Mouse (Mus musculus): ENCODE data around the gene Tet1.

The Tet1 gene

DNA sequence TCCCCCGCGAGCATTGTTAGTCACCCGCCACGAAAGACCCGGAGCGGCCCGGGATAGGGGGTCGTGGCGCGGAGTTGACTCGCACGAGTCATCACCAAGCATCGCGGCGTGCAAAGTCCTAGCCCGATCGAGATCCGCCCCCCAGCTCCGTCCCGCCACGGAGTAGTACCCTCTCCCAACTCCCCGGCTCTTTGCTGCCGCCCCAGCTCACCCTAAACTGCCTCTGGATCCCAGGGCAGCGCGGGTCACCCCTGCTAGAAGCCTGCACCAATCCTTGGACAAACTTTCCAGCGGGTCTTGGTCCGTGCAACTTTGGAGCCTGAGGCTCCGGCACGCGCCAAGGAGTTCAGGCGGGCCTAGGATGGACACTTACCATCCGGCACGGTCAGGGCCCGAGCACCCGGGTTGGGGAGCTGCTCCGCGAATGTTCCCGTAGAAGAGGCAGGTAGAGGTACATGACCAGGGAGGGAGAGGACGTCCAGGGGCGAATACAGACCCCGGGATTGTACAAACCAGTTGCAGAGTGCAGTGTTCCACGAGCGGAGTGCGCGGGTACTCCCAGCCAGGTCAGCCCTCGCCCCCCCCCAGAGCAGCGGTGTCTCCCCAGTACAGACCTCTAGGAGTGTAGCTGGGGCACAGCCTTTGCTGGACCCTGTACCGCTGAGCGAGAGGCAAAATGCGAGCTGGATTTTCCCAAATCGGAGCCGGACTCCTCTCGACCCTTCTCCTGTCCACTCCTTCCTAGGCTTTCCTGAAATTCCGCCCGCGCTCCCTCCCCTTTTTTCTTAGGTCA lies 21.8 kb downstream of the Tet1 start:
- DNase-seq = peak; percentile 83

DNA sequence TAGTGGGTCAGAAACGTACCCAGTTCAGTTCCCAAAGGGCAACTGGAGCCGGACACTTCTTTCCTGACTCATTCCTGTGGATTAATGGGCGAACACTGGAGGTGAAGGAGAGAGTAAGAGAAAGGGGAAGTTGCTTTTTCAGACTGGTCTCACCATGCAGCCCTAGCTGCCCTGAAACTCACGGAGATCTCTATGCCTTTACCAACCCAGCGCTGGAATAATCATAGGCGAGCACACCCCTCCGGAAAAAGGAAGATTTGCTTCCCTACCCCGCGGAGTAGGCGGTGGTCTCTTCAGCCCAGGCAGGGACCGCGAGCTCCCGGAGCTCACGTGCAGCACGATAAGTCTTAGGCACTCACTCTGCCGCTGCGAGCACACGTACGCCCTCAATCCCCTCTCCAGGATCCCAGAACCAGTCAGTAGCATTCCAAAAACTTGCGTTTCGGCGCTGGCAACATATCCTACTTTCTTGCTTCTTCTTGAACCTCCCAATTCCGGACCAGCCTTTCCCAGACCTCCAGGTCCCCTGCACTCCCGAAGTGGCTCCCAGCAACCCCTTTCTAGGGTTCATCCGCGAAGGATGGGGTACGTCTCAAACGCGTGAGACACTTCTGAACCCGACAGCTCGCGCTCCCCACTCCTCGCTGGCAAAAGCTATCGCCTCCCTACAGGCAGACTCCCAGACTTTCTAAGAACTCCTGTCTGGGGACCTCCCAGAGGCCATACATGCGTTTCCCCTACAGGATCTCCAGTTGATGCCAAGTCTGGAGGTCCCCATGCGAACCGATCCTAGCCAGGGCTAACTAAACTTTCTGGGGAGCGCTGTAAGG lies 22.6 kb downstream of the Tet1 start:
- DNase-seq = peak; percentile 16

DNA sequence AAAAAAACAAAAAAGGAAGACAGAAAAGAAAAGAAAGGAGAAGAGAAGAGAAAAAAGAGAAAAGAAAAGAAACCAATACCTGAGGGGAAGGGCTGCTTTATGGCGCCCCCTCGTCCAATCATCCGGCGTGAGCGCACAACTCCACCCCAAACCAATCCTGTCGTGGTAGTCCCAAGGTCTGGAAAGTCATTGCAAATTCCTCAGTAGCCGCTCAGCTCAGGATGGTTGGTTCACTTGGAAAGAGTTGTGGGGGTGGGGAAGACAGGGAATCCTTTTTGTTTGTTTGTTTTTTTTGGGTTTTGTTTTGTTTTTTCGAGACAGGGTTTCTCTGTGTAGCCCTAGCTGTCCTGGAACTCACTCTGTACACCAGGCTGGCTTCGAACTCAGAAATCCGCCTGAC lies 23.3 kb downstream of the Tet1 start:
- DNase-seq = no peak

DNA sequence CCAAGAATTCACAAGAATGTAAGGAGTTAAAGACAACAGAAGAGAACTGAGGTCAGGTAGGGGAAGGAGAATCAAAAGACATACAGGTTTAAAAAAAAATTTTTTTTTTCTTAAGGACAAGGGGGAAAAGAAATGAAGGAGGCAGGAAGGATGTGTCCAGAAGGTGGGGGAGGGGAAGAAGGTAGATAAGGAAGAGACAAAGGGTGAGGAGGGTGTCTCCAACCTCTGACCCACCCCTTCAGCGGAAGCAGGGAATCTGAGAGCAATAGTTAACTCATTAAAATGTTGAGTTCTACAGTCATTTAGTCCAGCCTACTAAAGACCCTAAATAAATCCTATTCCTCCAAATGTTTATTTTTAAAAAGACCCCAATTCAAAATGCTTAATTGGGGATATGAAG lies 24.3 kb downstream of the Tet1 start:
- DNase-seq = no peak

DNA sequence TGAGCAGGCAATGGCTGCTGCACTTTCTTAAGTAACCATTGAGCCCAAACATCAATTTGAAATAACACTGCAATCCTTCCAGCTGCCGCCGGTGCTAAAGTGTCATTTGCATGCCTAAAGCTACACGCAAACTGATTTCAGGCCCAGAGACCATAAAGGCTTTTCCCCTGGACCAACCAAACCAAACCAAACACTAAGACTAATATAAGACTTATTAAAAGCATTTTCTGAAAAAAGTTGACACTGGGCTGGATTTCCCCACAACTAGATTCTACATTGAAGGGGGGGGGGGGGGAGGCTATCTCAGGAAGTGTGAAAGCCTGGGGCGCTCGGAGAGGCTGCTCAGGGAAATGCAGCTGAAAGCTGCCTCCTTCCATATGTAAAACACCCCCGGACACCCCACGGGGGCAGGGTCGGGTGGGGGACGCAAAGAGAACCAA lies 24.8 kb downstream of the Tet1 start:
- no peak for DNase-seq

DNA sequence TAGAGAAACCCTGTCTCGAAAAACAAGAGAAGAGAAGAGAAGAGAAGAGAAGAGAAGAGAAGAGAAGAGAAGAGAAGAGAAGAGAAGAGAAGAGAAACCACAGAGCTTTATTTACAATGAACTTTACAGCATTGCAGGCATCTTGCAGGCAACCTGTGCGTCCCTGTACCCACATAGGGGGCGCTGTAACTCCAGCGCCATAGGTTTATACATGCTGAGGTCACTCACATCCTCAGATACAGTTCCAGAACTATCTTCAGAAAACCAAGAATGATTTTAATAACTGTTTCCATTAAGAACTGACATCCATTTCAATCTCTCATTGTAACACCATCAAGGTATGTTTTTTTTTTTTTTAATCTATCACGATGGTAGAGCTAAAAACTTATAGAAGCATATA lies 27.6 kb downstream of the Tet1 start:
- DNase-seq = no peak

DNA sequence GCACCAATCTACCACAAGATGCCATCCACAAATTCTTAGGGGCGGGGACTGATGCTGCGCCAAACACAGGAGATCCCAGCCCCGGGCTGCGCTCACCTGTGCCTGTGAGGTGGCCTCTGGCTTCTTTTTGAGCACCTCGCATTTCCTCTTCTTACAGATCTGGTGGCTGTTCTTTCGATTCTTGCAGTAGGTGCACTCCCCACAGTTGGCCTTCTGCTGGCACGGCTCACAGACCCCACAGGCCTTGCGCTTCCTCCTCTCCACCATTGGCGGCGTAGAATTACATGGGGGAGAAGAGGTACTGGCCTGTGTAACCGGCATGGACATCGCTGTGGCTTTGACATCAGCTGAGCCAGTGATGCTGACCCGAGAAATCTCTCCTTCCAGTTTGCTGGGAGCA lies 30.7 kb downstream of the Tet1 start:
- no peak for DNase-seq

DNA sequence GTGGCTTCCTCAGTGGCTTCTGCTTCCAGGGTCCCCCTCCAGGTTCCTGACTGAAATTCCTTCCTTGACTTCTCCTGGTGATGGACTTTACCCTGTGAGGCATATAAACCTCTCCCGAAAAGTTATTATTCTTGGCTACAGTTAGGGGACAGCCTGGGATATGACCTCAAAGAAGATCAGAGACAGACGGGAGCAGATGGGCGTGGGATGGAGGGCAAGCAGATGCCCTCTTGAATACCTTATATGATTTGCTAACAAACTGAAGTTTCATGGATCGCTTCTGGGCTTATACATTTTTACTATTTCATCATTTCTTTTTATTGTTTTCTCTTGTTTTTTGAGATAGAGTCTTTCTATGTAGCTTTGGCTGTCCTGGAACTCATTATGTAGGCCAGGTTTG lies 33.2 kb downstream of the Tet1 start:
- DNase-seq = no peak

DNA sequence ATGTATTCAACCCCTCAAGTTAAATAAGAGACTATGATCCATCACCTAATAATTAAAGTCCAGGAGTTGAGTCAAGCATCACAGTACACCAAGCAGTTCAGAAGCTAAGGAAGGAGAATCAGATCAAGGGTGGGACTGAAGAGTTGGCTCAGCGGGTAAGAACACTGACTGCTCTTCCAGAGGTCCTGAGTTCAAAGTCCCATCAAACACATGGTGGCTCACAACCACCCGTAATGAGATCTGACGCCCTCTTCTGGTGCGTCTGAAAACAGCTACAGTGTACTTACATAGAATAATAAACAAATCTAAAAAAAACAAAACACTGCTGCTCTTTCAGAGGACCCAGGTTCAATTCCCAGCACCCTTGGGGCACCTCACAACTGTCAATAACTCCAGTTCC lies 34.0 kb downstream of the Tet1 start:
- no peak for DNase-seq

DNA sequence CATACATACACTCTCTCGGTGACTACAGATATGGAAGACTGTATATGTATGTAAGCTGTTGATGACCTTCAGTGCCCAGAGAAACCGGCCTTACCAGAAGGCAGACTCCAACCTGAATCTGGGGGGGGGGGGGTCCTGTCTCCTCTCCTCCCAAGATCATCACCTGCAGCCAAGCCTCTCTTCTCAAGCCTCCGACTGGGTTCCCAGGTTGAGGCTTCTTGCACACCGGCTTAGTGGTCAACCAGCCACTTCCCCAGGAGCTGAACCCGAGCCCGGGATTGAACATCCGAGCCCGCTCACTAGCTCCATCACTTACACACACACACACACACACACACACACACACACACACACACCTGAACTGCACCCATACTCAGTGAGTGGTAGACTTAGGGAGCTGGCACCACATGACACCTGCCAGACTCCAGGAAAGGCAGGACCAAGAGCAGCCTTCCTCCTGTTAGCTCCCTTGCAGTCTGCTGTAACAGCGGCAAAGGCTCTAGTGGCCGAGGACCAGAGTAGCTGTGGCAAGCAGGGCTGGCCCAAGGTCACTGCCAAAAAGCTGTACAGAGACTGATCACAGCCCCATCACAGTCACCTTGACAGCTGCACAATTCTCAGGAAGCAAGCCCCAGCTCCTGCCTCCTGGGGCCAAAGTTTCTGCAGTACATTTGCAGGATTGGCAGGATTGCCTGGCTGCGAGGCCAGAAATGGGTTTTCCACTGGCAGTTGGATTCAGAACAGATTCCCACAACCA lies 42.6 kb downstream of the Tet1 start:
- peak; percentile 18 for DNase-seq

DNA sequence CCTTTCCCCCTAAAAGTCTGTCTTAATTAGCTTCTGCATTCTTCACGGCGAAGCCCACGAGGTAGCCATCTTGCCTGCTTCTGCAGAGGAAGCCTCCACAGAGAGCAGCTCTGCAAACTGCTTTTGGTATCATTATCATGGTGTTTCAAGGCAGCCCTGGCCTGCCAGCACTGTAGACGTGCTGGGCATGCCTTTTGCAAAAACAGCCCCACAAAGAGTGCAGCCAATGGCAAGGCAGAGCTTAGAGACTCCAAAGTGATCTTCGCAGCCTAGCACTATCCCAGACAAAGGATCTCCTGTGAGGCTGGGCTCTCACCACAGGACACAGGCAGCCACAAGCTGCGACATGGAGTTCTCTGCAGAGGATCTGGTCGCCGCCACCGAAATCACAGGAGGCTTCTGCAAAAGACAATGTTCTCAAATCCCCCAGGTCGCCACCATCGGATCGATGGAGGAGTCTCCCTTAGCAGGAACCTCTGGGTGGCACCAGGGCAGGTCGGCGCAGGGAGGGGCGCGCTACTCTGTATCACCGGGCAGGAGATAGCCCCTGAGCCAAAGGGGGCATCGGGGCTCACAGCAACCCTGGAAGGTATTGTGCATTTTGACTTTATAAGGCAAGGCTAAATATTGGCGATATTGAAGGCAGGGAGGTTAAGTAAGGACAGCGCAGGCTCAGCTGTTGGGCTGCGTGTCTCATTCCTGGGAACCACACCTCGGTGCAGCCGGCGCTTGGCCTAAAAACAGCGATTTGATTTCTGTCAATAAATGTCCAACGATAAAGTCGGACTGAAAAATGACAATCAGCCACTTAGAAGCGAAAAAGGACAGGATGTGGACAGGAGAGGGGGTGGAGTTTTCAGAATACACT lies 43.4 kb downstream of the Tet1 start:
- DNase-seq = peak; percentile 82

DNA sequence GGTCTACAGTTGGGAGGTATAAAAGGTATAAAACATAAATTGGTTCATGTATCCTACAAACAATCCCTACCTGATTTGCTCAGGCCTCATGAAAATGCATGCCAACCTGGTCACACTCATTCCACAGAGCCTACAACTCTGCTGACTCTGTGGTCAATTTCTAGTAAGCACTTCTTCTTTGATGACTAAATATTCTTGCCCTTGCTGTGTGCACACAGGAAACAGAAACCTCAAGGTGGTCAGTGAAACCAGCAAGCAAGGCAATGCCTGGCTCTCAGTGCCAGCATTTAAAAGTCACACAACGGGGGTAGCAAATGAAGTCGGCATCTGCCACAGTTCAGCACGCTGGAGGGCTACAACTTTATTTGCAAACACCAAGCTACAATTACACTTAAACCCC lies 45.2 kb downstream of the Tet1 start:
- DNase-seq = no peak

DNA sequence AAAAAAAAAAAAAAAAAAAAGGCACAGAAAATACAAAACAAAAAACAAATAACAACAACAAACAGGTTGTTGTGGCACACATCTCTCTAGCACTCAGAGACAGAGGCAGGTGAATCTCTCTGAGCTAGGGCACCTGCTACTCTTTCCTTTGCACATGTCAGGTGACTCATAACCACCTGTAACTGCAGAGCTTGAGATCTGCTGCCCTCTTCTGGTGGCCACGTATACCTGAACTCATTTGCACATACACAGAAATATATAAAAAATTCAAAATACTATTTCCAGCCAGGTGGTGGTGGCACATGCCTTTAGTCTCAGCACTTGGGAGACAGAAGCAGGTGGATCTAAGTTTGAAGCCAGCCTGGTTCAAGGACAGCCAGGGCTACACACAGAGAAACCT lies 46.4 kb downstream of the Tet1 start:
- no peak for DNase-seq

DNA sequence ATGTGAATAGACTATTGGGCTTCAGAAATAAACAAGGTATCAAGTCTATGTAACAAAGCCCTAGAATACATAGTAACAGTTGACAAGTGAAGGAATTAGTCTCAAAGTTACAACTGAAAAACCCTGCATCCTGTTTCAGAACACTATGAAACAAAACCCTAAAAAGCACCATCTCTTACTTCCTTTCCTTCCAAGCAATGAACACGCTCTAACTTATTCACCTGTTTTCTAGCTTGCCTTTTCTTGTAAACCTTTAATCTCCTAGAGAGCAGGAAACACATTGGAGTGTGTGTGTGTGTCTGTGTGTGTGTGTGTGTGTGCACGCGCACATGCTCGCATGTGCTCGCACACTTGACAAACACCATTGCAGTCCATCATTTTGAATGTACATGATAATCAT lies 49.8 kb downstream of the Tet1 start:
- no peak for DNase-seq

DNA sequence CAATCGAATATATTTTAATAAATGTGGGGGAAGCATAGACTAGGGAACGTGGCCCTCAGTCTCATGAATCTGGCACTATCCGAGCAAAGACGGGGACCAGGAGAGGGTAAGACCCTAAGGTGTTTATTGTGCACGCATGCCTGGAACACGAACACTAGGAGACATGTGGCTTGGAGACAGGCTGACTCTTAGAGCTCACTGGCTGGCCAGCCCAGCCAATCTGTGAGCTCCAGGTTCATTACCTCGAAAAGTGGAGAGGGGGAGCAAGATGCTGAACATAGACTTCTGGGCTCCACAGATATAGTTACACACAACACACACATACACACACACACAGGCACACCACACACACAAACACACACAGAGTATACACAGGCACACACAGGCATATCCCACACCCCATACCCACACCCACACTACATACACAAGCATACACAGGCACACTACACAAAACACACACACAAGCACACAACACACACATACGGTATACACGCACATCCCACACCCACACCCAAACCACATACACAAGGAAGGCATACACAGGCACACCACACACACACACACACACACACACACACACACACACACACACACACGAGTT lies 52.0 kb downstream of the Tet1 start:
- DNase-seq = no peak

DNA sequence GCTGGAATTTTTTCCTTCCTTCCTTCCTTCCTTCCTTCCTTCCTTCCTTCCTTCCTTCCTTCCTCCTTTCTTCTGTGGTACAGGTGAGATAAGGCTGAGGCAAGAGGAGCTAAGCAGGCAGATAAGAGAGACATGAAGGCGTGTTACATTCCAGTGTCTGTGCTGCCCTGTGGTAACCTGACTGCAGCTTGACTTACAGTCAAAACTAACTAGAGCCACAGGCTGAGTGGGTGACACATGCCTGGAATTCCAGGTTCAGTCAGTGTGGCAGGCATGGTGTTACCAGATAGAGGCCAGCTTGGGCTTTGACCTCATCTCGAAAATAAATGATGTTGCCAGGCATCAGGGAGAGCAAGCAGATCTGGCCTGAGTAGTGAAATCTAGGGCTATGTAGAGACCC lies 53.8 kb downstream of the Tet1 start:
- DNase-seq = peak; percentile 42

DNA sequence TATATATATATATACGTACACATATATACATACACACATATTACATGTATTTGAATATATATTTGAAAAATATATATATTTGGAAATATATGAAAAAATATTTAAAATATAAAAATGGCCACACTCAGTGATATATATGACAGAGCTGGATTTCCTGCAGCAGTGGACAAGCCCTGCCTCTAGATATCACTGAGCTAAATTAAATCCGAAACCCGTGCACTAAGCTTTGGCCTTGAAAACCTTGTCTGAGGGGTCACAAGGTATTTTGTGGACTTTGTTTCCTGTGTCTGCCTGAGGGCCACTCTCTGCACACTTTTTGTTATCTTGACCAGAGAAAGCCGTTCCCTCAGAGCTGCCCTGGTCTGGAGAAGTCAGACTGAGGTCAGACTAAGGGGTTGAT lies 54.2 kb downstream of the Tet1 start:
- peak; percentile 8 for DNase-seq

DNA sequence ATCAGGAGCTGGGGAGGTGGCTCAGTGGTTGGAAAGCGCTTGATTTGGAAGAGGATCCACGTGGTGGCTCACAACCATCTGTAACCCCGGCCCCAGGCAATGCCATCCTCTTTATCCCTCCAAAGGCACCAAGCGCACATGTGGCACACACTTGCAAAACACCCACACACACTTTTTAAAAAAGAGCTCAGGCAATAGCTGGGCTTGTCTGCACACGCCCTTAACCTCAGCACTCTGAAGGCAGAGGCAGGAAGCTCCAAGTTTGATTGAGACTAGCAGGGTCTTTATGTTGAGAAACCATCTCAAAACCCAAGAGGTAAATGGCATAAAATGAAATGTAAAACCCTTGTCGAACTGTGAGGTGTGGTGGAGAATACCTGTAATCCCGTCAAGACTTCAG lies 57.2 kb downstream of the Tet1 start:
- DNase-seq = no peak

DNA sequence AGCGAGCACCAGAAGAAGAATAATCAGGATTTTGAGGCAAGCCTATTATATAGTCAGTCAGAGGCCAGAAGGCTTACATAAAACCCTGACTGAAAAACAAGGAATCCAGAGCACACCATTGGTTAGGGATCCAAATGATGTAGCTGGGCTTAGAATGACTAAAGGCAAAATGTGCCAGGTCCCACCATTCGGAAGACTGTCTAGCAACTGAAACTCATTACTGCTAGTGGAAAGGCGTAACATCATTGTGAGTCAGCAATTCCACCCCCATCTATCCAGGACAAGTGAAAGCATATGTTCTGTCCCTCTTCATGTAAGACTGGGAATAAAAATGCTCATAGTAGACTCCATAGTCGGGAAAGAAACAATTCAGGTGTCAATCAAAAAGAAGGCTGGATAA lies 57.8 kb downstream of the Tet1 start:
- no peak for DNase-seq

DNA sequence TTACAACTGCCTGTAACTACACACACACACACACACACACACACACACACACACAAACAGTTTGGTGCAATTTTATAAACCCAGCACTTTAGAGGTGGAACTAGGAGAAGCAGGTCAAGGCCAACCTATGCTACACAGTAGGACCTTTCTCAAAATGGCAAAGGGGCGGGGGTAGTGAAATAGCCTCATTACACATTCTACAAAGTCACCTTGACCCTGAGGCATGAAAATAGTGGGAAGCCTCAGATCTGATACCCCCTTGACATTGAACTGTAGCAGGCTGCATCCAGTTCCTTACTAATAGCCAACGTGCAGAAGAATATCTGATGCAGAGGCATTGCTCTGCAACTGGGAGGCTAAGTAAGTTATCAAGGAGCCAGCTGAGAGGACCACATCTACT lies 60.0 kb downstream of the Tet1 start:
- DNase-seq = no peak

DNA sequence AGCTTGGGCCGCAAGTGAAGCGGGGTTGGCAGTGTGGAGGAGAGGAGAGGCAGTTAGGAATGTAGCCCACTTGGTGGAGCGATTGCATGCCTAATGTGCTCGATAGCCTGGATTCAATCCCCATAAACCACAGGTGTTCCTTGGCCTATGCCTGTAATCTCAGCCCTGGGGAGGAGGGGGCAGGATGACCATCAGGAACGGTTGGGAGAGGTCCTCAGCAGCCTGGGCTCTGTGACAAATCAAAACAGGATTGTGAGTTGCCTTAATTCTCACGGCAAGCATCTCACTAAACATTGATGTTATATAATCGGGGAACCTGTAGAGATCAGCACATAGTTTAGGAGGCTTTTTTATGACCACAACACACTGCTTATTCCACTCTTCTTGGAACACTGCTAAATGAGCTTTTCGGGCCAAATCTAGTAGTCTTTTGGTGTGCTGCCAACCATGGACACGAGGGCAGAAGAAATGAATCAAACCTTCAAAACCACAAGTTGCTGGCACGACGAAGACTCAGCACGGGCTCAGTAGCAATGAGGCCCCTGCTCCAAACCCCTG lies 61.6 kb downstream of the Tet1 start:
- DNase-seq = peak; percentile 64

All from kidney, postnatal 14 days (tissue).